Comparison of ENCODE assay signal across 8 mouse cellular contexts in genomic region chr6:6289806-6290205, GRCm38 (mm10).
DNase-seq lines count a peak whose midpoint lies in the region; ATAC-seq and TF ChIP-seq lines count a peak whose summit lies in the region.

No protein-coding gene starts in this region.

- no peak for TF ChIP-seq EP300 in heart, adult 2 months (IDR thresholded peaks at IDR 0.05; ENCODE audit: insufficient read depth, low read depth, low read length)

- H3K36me3 ChIP-seq in heart, adult 2 months (ENCODE audit: control insufficient read depth, insufficient read depth, low read length), result no peaks in the 10 kb centered on the region
- no peaks in the 10 kb centered on the region for H3K36me3 ChIP-seq in G1E (replicated peaks)

- TF ChIP-seq POLR2A in heart, adult 2 months (IDR thresholded peaks at IDR 0.05; ENCODE audit: insufficient read depth, low read depth, low read length), result no peak

- H3K4me3 ChIP-seq in heart, adult 2 months, result no peak overlapping the region
- H3K4me3 ChIP-seq in G1E (ENCODE audit: low read depth, low read length), result no peak overlapping the region

- no peak for ATAC-seq in G1E (ENCODE audit: extremely low read depth, insufficient number of reproducible peaks, low FRiP score, poor library complexity, severe bottlenecking)
- peak; percentile 88 for ATAC-seq in granulocyte monocyte progenitor cell, adult 5-6 weeks (replicated peaks; ENCODE audit: poor library complexity, severe bottlenecking)
- ATAC-seq in megakaryocyte, adult 5-6 weeks (ENCODE audit: poor library complexity, severe bottlenecking), result peak; percentile 67

- intact Hi-C loops in heart, adult 2 months (cut with DNase I), result loop anchor here (10.0 kb wide), 2 partner anchors 105 to 595 kb away; partner anchors contain the start of gene Dlx5
- intact Hi-C loops in heart, postnatal 25 days (cut with DNase I), result no loop called here

- no peaks in the 10 kb centered on the region for H3K27me3 ChIP-seq in heart, adult 2 months (ENCODE audit: control insufficient read depth, insufficient read depth, low read length)
- H3K27me3 ChIP-seq in G1E (ENCODE audit: insufficient read depth, low read length), result peaks cover 5% of the 10 kb centered on the region; the same call in 1 of the 2 replicates

- no peak overlapping the region for H3K9ac ChIP-seq in heart, adult 2 months (ENCODE audit: low read depth, low read length)

- TF ChIP-seq CTCF in heart, adult 2 months (IDR thresholded peaks at IDR 0.05), result peak; percentile 67
- peak; percentile 52 for TF ChIP-seq CTCF in G1E (IDR thresholded peaks at IDR 0.05; ENCODE audit: low read depth, low read length)

- H3K9me3 ChIP-seq in G1E (replicated peaks), result no peaks in the 10 kb centered on the region

- no peaks in the 10 kb centered on the region for H3K79me2 ChIP-seq in heart, adult 2 months (replicated peaks; ENCODE audit: control insufficient read depth, insufficient read depth, low read length)

- 30% methylated on average over 6 of the region's 6 CpGs for WGBS in heart, adult 2 months

- H3K4me1 ChIP-seq in heart, adult 2 months (ENCODE audit: control insufficient read depth, insufficient read depth, low read length), result no peaks in the 10 kb centered on the region
- H3K4me1 ChIP-seq in G1E (ENCODE audit: insufficient read depth, low read depth, low read length), result no peaks in the 10 kb centered on the region; the same call in 1 of the 2 replicates

- peak in 1 of 2 experiments; percentile 28 for DNase-seq in heart, adult 2 months
- no peak for DNase-seq in heart, postnatal 25 days (ENCODE audit: low spot score)
- DNase-seq in G1E (ENCODE audit: low spot score), result peak; percentile 30
- DNase-seq in cerebellum, adult 18-20 months, result peak; percentile 12 to 22
- DNase-seq in layer of hippocampus, postnatal 10 days (ENCODE audit: low spot score in 2 of 2), result peak; percentile 38 to 42
- peak; percentile 35 for DNase-seq in thymus, postnatal 14 days

- no peak overlapping the region for H3K27ac ChIP-seq in heart, adult 2 months
